Mouse (Mus musculus): Measurements from ENCODE around the gene Gpr107. TPM values are rescaled to one million over a fixed set of nuclear protein-coding genes. Genes with fewer than 3 reads are reported as not detected.

The Gpr107 gene
- polyA plus RNA-seq, 2 experiments, result 5.4 to 8.6 TPM

GRCm38 (mm10) chr2:31141074-31141866, 10.8 kb upstream of the Gpr107 start:
- Histone ChIP-seq H3K9ac (replicated peaks) (peak overlapping the region; percentile 61), H3K9me3 (ENCODE audit: control insufficient read depth, low read length) (no peaks in the 10 kb centered on the region), H3K4me1 (replicated peaks; ENCODE audit: control insufficient read depth in 2 of 2, insufficient read depth in 2 of 2, low read length in 1 of 2) (peaks cover 7 to 23% of the 10 kb centered on the region in 2 experiments), H3K36me3 (replicated peaks; ENCODE audit: control insufficient read depth, insufficient read depth, low read depth) (no peaks in the 10 kb centered on the region), H3K27me3 (ENCODE audit: control insufficient read depth, insufficient read depth, low read length) (peaks cover 2% of the 10 kb centered on the region; the same call in 1 of the 2 replicates), H3K4me3 (ENCODE audit: insufficient read depth in 1 of 2, low read depth in 2 of 2, low read length in 2 of 2) (peak overlapping the region; percentile 63 to 74), H3K27ac (no peak overlapping the region), H3K4me2 (ENCODE audit: low read depth) (peak overlapping the region; percentile 86)
- under 1% methylated on average over 78 of the region's 78 CpGs for WGBS (ENCODE audit: insufficient replicate concordance)
- TF ChIP-seq EP300 (IDR thresholded peaks at IDR 0.05; ENCODE audit: low read depth) (no peak), CTCF (IDR thresholded peaks at IDR 0.05; ENCODE audit: low read depth) (no peak)
- no peak for DNase-seq (ENCODE audit: low read depth in 3 of 3, low spot score in 3 of 3)
- ATAC-seq (ENCODE audit: insufficient read depth), result peak; percentile 66

DNA sequence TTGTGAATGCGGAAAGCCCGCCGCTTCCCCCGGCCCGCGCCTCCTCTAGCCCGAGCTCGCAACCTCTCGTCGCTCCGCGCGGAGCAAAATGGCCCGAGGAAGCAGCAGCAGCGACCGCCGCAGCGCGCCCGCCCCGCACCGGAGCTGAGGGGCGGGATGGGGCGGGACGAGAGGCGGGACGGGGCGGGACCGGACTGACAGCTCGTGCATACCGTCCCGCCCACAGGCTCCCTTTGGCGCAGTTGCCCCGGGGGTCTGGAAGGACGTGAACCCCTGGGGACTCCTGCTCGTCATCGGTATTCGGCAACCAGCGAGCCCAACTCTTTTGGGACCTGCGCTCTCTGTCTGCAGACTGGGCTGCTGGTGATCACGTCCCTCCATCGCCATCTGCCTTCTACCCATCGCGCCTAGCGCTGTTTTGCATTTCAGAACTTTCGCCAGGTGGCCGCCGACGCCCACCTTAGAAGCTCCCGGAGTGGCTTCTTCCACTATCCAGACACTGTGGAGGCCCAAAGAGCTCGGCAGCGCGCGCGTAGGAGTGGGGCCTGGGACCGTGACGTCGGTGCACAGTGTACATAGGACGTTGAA, 10.2 kb upstream of the Gpr107 start, which contains the start of gene Fnbp1:
TSS of gene Fnbp1 (minus strand) at position 142 of the 588 bp plus-strand sequence.
- ATAC-seq (ENCODE audit: insufficient read depth) (peak; percentile 89), DNase-seq (ENCODE audit: low read depth in 3 of 3, low spot score in 3 of 3) (peak; percentile 54 to 63 (median 59))
- no peaks in the 10 kb centered on the region for H3K9me3 ChIP-seq (ENCODE audit: control insufficient read depth, low read length)
- peak within 1 kb of the TSS; percentile 86 for H3K4me2 ChIP-seq (ENCODE audit: low read depth)
- H3K9ac ChIP-seq (replicated peaks), result peak within 1 kb of the TSS; percentile 61
- H3K4me3 ChIP-seq (ENCODE audit: insufficient read depth in 1 of 2, low read depth in 2 of 2, low read length in 2 of 2), result peak within 1 kb of the TSS; percentile 63 to 74
- H3K36me3 ChIP-seq (replicated peaks; ENCODE audit: control insufficient read depth, insufficient read depth, low read depth), result no peaks in the 10 kb centered on the region
- H3K27me3 ChIP-seq (ENCODE audit: control insufficient read depth, insufficient read depth, low read length), result peaks cover 2% of the 10 kb centered on the region; the same call in 1 of the 2 replicates
- TF ChIP-seq CTCF (IDR thresholded peaks at IDR 0.05; ENCODE audit: low read depth) (no peak), EP300 (IDR thresholded peaks at IDR 0.05; ENCODE audit: low read depth) (no peak)
- H3K4me1 ChIP-seq (replicated peaks; ENCODE audit: control insufficient read depth in 2 of 2, insufficient read depth in 2 of 2, low read length in 1 of 2), result peaks cover 7 to 21% of the 10 kb centered on the region in 2 experiments
- H3K27ac ChIP-seq, result no peak within 1 kb of the TSS
- WGBS (ENCODE audit: insufficient replicate concordance), result 1% methylated on average over 58 of the region's 59 CpGs

GRCm38 (mm10) chr2:31142505-31142904, 9.6 kb upstream of the Gpr107 start:
- Histone ChIP-seq H3K4me3 (ENCODE audit: insufficient read depth in 1 of 2, low read depth in 2 of 2, low read length in 2 of 2) (peak overlapping the region; percentile 63 to 74; a peak in 3 of 4 replicates), H3K27me3 (ENCODE audit: control insufficient read depth, insufficient read depth, low read length) (peaks cover 2% of the 10 kb centered on the region; the same call in 1 of the 2 replicates), H3K27ac (no peak overlapping the region), H3K9me3 (ENCODE audit: control insufficient read depth, low read length) (no peaks in the 10 kb centered on the region), H3K4me1 (replicated peaks; ENCODE audit: control insufficient read depth in 2 of 2, insufficient read depth in 2 of 2, low read length in 1 of 2) (peaks cover 7 to 19% of the 10 kb centered on the region in 2 experiments), H3K4me2 (ENCODE audit: low read depth) (peak overlapping the region; percentile 86), H3K9ac (replicated peaks) (no peak overlapping the region; the same call in 1 of the 2 replicates), H3K36me3 (replicated peaks; ENCODE audit: control insufficient read depth, insufficient read depth, low read depth) (no peaks in the 10 kb centered on the region)
- 26% methylated on average over 3 of the region's 3 CpGs for WGBS (ENCODE audit: insufficient replicate concordance)
- DNase-seq (ENCODE audit: low read depth in 3 of 3, low spot score in 3 of 3), result no peak
- ATAC-seq (ENCODE audit: insufficient read depth), result no peak
- TF ChIP-seq CTCF (IDR thresholded peaks at IDR 0.05; ENCODE audit: low read depth) (peak; percentile 45), EP300 (IDR thresholded peaks at IDR 0.05; ENCODE audit: low read depth) (no peak)

GRCm38 (mm10) chr2:31143326-31143725, 8.8 kb upstream of the Gpr107 start:
- DNase-seq (ENCODE audit: low read depth in 3 of 3, low spot score in 3 of 3) (no peak), ATAC-seq (ENCODE audit: insufficient read depth) (no peak)
- TF ChIP-seq CTCF (IDR thresholded peaks at IDR 0.05; ENCODE audit: low read depth) (no peak), EP300 (IDR thresholded peaks at IDR 0.05; ENCODE audit: low read depth) (no peak)
- 16% methylated on average over 6 of the region's 6 CpGs for WGBS (ENCODE audit: insufficient replicate concordance)
- Histone ChIP-seq H3K9me3 (ENCODE audit: control insufficient read depth, low read length) (no peaks in the 10 kb centered on the region), H3K27me3 (ENCODE audit: control insufficient read depth, insufficient read depth, low read length) (peaks cover 2% of the 10 kb centered on the region; the same call in 1 of the 2 replicates), H3K4me2 (ENCODE audit: low read depth) (peak overlapping the region; percentile 37), H3K36me3 (replicated peaks; ENCODE audit: control insufficient read depth, insufficient read depth, low read depth) (no peaks in the 10 kb centered on the region), H3K27ac (peak overlapping the region; percentile 20; the same call in 1 of the 2 replicates), H3K4me1 (replicated peaks; ENCODE audit: control insufficient read depth in 2 of 2, insufficient read depth in 2 of 2, low read length in 1 of 2) (peaks cover 7 to 19% of the 10 kb centered on the region in 2 experiments), H3K4me3 (ENCODE audit: insufficient read depth in 1 of 2, low read depth in 2 of 2, low read length in 2 of 2) (peak overlapping the region in 1 of 2 experiments; percentile 26; a peak in 3 of 4 replicates), H3K9ac (replicated peaks) (no peak overlapping the region)

All from liver, embryonic 14.5 days (tissue).